Mouse (Mus musculus): ENCODE measurements around the gene Dhdh.
"Not testable (repeated sequence)": the region's sequence is repeated elsewhere in the genome, so short reads cannot be mapped to it uniquely, and the experiment has no call there.

Dhdh gene

GRCm38 (mm10) chr7:45475291-45475969 lies 13.2 kb downstream of the Dhdh start:
- no peak for DNase-seq (ENCODE audit: low spot score in 2 of 2)

DNA sequence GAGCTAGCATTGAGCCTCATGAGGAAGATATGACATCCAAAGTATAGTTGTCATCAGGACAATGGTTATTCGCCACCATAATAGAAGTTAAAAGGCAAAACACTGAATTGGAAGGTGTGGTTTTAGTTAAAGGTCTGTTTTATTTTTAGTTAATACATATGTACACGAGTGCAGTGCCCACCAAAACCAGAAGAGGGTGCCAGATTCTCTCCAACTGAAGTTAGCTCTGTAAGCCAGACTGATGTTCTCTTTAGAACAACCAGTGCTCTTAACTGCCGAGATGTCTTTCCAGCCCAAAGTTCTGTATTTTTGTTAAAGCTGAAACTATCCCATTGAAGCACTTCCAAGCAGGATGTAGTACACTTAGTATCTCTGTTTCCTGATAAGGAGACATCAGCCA lies 17.7 kb downstream of the Dhdh start:
- peak; percentile 60 to 74 for DNase-seq (ENCODE audit: low spot score in 2 of 2)

- no peak for DNase-seq (ENCODE audit: low spot score in 2 of 2)
Measured at GRCm38 (mm10) chr7:45467090-45467670, 21.4 kb downstream of the Dhdh start.

DNA sequence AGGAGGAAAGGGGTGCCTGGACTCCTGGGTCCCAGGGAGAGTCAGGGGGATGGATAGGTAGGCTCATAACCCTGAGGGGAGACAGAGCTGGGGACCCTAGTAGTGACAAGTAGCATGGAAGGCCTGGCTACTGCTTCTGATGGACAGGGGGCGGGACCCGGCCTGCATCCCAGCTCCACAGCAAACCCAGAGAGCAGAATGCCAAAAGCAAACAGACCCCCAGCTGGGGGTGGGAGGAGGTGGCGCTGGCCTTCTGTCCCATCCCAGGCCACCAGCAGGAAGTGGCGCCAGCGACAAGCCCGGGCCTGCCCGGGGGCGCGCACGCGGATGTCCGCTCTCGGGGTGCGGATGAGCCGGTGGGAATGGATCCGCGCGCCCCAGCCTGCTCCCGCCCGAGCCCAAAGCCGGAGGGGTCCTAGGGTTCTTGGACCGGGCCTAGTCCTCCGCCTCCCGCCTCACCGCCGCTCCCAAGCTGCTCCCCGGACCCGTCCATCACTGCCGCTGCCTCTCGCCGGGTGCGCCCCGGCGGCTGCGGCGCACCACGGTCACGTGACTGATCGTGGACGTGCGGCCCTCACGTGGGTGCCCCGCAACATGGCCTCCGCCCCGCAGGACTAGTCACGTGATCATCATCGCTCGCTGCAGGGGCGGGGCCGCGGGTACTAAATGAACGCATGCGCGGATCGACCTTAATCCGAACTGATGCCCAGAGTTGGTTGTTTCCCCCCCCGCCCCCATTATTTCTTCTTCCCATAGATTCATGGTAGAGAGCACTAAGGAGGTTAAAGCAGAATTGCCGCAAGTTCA lies 22.1 kb downstream of the Dhdh start, which contains the start of gene Bax:
Bax (minus strand) TSS at position 616 of the 807 bp plus-strand sequence.
- peak; percentile 86 to 92 for DNase-seq (ENCODE audit: low spot score in 2 of 2)

GRCm38 (mm10) chr7:45465549-45465948 lies 23.1 kb downstream of the Dhdh start:
- DNase-seq (ENCODE audit: low spot score in 2 of 2) = no peak

DNA sequence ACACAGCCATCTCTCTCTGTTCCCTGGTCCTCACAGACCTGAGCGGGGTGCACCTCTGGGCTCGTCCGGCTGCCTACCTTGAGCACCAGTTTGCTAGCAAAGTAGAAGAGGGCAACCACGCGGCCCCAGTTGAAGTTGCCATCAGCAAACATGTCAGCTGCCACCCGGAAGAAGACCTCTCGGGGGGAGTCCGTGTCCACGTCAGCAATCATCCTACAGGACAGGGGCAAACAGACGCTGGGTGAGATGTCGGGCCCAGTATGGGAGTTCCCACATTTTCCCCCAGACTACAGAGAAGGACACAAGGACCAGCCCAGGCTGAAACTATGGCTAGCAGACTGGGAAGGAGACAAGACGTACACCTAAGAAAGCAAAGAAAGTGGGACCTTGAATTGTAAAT lies 23.5 kb downstream of the Dhdh start:
- DNase-seq (ENCODE audit: low spot score in 2 of 2) = no peak

DNA sequence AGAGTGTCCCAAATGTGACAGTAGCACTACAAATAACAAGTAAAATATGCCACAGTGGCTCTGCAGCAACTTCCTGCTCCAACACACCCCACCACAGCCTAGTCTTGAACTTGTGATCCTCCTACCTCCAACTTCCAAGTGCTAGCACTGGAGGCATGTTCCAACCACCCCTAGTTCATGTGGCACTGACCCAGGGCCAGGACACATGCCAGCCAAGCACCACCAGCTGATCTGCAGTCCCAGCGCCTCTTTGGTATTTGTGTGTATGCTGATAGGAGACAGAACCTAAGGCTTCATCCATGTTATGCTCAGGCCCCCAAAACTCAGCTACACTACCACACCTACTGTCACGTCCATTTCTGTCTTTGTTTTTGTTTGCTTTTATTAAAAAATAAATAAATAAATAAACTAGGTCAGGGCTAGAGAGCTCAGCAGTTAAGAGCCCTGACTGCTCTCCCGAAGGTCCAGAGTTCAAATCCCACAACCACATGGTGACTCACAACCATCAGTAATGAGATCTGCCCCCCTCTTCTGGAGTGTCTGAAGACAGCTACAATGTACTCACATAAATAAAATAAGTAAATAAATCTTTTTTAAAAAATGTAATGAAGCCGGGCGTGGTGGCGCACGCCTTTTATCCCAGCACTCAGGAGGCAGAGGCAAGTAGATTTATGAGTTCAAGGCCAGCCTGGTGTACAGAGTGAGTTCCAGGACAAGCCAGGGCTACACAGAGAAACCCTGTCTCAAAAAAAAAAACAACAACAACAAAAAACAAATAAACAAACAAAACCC lies 24.4 kb downstream of the Dhdh start:
- DNase-seq (ENCODE audit: low spot score in 2 of 2) = no peak

- not testable (repeated sequence) for DNase-seq (ENCODE audit: low spot score in 2 of 2)
Measured at GRCm38 (mm10) chr7:45462868-45463267, 25.7 kb downstream of the Dhdh start.

DNA sequence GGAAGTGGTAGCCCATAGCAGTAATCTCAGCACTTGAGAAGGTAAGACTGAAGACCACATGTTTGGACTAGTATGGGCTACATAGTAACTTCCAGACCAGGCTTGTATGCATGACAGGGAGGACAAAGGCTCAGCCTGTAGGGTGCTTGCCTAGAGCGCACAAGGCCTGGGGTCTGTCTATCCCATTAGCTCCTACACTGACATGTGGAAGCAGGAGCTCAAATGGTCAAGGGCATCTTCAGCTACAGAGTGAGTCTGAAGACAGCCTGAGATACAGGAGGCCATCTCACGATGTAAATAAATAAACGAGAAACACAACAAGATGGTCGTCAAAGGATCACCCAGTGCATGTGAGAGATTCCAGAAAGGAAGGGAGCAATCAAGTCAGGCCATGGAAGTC lies 26.3 kb downstream of the Dhdh start:
- no peak for DNase-seq (ENCODE audit: low spot score in 2 of 2)

DNA sequence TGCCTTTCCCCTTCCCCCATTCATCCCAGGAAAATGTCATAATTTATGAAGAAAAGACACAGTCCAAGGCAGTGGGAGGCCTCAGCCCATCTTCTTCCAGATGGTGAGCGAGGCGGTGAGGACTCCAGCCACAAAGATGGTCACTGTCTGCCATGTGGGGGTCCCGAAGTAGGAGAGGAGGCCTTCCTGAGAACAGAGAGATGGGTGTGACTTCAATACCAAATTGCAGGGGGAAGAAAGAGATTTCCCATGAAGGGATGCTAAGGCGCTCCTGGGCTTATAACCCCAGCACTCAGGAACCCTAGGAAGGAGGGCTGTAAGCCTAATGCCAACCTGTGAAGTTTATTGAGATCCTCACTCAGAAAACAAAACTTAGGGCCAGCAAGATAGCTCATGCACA lies 26.8 kb downstream of the Dhdh start:
- no peak for DNase-seq (ENCODE audit: low spot score in 2 of 2)

- DNase-seq (ENCODE audit: low spot score in 2 of 2) = no peak
Measured at GRCm38 (mm10) chr7:45461326-45461725, 27.3 kb downstream of the Dhdh start.

- DNase-seq (ENCODE audit: low spot score in 2 of 2) = peak; percentile 71 to 72
Measured at GRCm38 (mm10) chr7:45460860-45461314, 27.7 kb downstream of the Dhdh start.

DNA sequence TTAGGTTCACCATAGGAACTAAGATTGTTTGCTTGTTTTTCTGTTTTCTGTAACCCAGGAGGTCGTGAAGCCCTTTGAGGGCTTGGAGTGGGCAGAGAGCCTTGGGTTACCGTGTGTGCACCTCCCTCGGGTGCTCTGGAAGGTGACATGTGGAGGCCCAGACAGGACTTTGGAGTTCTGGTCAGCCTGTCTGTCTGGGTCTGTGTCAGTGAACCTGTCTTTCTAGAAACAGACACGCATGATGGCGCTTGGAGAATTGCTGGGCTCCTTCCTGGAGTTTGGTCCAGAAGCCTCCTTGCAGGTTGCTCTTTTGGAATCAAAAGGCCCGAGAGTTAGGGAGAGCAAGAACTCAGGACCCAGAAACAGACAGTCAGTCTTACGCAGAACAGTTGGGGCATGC lies 28.2 kb downstream of the Dhdh start:
- no peak for DNase-seq (ENCODE audit: low spot score in 2 of 2)

GRCm38 (mm10) chr7:45459564-45460140 lies 29.0 kb downstream of the Dhdh start, which contains the start of gene Ftl1:
Ftl1 (minus strand) TSS chr7:45459884.
- peak; percentile 90 to 91 for DNase-seq (ENCODE audit: low spot score in 2 of 2)

DNA sequence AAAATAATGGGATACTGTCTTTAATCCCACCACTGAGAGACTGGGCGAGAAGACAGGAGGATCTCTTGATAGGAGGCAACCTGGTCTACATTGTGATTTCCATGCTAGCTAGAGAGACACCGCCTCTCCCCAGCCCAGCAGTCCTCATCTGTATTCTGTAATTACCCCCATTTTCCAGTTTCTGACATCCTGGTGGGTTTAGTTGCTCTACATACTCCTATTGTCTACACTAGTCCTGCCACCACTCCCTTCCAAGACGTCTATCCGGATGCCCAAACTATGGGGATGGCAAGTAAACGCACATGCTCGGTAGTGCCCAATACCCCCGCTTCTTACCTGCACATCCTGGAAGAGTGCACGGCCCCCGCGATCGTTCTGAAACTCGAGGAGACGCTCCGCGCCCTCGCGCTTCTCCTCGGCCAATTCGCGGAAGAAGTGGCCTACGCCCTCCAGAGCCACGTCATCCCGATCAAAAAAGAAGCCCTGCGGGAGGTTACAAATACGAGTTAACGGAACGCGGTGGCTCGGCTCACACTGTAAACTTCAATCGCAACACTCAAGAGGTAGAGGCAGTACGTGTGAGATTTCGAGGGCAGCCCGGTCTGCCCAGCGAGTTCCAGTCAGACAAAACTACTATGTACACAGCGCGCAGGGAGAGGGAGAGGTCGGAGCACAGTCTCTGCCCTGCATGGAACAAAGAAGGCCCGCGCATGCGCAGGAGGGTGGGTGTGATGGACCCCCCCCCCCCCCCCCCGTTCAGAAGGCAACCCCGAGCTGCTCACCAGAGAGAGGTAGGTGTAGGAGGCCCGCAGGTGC lies 29.6 kb downstream of the Dhdh start:
- DNase-seq (ENCODE audit: low spot score in 2 of 2) = peak; percentile 57 to 73

DNA sequence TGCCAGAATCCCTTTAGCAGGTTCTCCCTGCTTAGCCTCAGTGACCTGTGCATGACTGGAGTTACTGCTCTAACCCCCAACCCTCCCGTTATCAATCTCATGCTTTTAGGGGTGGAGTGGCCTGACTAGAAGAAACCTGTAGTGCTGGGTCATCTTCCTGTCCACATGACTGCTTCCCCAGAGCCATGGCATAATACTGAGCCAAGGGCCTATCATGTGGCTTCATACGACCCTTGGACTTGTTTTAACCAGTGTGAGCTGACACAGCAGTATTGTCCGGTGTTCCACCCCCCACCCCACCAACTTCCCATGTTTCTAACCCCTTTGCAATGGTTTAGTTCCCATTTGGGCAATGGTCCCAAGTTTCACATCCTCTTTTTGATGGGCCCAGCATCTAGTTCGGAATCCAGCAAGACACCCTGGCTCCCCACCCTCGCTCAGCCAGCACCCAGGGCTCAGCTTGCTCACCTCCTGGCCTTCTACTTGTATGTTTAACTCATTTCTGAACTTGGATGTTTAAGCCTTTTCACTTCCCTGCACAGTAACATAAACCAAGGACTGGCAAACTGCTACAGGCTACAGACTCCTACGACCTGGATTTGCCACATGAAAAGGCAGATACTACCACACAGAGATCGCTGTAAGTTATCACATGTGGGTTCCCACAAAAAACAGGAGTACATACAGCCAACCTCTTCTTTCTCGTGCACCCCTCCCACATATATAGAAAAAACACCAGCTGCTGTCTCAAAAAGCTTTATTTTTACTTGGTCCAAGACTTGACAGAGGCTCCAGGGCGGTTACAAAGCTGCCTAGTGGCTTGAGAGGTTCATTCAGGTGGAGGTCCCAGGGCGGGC lies 31.2 kb downstream of the Dhdh start:
- no peak for DNase-seq (ENCODE audit: low spot score in 2 of 2)

- no peak for DNase-seq (ENCODE audit: low spot score in 2 of 2)
Measured at GRCm38 (mm10) chr7:45456721-45457203, 31.8 kb downstream of the Dhdh start.

GRCm38 (mm10) chr7:45455932-45456696 lies 32.5 kb downstream of the Dhdh start:
- no peak for DNase-seq (ENCODE audit: low spot score in 2 of 2)

GRCm38 (mm10) chr7:45454971-45455370 lies 33.6 kb downstream of the Dhdh start:
- DNase-seq (ENCODE audit: low spot score in 2 of 2) = no peak

Measured in spleen, postnatal 14 days (tissue).